Comparison of ENCODE assay signal across 8 mouse cellular contexts in the genomic region with DNA sequence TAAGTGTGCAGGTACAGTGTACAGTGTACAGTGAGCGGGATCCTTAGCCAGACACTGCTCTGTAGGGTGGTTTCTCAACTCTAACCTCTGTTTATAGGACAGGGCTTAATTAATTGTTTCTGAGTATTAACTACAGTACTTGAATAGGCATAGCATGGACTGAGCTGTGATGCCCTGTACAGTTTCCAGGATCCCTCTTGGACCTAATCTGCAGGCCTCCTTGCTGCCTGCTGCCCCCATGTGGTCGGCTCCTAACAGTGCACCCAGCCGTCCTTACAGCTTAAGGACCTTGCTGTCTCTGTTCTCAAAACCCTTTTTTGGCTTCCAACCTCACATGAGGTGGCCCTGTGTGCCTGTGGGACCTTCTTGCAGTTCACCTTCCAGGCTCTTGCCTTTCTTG. TPM values are rescaled to one million over a fixed set of nuclear protein-coding genes. Genes with fewer than 3 reads are reported as not detected.
DNase-seq lines count a peak whose midpoint lies in the region; ATAC-seq and TF ChIP-seq lines count a peak whose summit lies in the region.

No protein-coding gene starts in this region.

- no peaks in the 10 kb centered on the region for H3K9me3 ChIP-seq in E14TG2a.4 (ENCODE audit: low read length)
- H3K9me3 ChIP-seq in lung, embryonic 15.5 days, result no peaks in the 10 kb centered on the region

- 28% methylated on average over 3 of the region's 3 CpGs for WGBS in lung, embryonic 15.5 days

- no peak overlapping the region for H3K4me2 ChIP-seq in lung, embryonic 15.5 days

- H3K36me3 ChIP-seq in E14TG2a.4 (ENCODE audit: insufficient read depth, low read length), result no peaks in the 10 kb centered on the region
- no peaks in the 10 kb centered on the region for H3K36me3 ChIP-seq in lung, embryonic 15.5 days

- peak; percentile 67 for ATAC-seq in granulocyte monocyte progenitor cell, adult 5-6 weeks (replicated peaks; ENCODE audit: poor library complexity, severe bottlenecking)
- ATAC-seq in lung, embryonic 15.5 days (ENCODE audit: borderline replicate concordance, extremely low read depth, low FRiP score, low TSS enrichment), result peak; percentile 13; the same call in 1 of the 2 replicates
- ATAC-seq in inflammation-experienced regulatory T-cells, adult 6 months, result no peak

- H3K4me1 ChIP-seq in E14TG2a.4 (replicated peaks; ENCODE audit: low read depth, low read length), result peaks cover 27% of the 10 kb centered on the region
- peaks cover 11% of the 10 kb centered on the region for H3K4me1 ChIP-seq in lung, embryonic 15.5 days

- DNase-seq in adrenal gland, adult 2 months, result peak; percentile 70
- DNase-seq in embryo, embryonic 11 days, result peak; percentile 78
- DNase-seq in layer of hippocampus, adult 2 months (ENCODE audit: low spot score in 2 of 2), result peak; percentile 77 to 82
- DNase-seq in retina, postnatal 1 day, result peak; percentile 77

- no peak overlapping the region for H3K4me3 ChIP-seq in E14TG2a.4 (replicated peaks; ENCODE audit: low read length)
- no peak overlapping the region for H3K4me3 ChIP-seq in layer of hippocampus, adult 2 months
- no peak overlapping the region for H3K4me3 ChIP-seq in lung, embryonic 15.5 days

- no peak overlapping the region for H3K9ac ChIP-seq in lung, embryonic 15.5 days

- H3K27me3 ChIP-seq in E14TG2a.4 (ENCODE audit: insufficient read depth, low read length), result peaks cover 31% of the 10 kb centered on the region
- H3K27me3 ChIP-seq in lung, embryonic 15.5 days, result peaks cover 54% of the 10 kb centered on the region

- H3K27ac ChIP-seq in layer of hippocampus, adult 2 months, result peak overlapping the region; percentile 65; the same call in 1 of the 2 replicates
- H3K27ac ChIP-seq in lung, embryonic 15.5 days, result no peak overlapping the region

- TF ChIP-seq CTCF in E14TG2a.4 (conservative IDR thresholded peaks at IDR 0.05; ENCODE audit: low read length), result peak; percentile 94
- peak; percentile 93 for TF ChIP-seq CTCF in layer of hippocampus, adult 2 months (conservative IDR thresholded peaks at IDR 0.05)

RNA-seq across cellular contexts. Expression of a gene that starts 2.0 kb away (rescaled TPM):
- 1 to 10 TPM; 1.1 to 1.9 TPM for total RNA-seq in adrenal gland, adult 2 months (2021)
- polyA plus RNA-seq in adrenal gland, adult 2 months (2012; rRNA removed), result 1.6 and 4.0 TPM in 2 replicates
- not detected in 2 replicates for total RNA-seq in granulocyte monocyte progenitor cell, adult 5-6 weeks (2014; fragmentation: Nextera tagmentation)
- total RNA-seq in granulocyte monocyte progenitor cell, adult 5-6 weeks (2017), result not detected in 2 replicates
- total RNA-seq in layer of hippocampus, adult 2 months (2021), result 10 to 100 TPM; 21.8 to 24.7 TPM
- polyA plus RNA-seq in lung, embryonic 15.5 days (2015; fragmentation: Nextera tagmentation; extraction: Ambion mirVana), result 4.6 and 4.7 TPM in 2 replicates
- under 1 TPM in 1 of 3 experiments, not detected in 2; 0.11 TPM for polyA plus RNA-seq in inflammation-experienced regulatory T-cells, adult 6 months (2017; shearing (Covaris generic))

Comparison
In these comparisons a context has a peak if more than half of its experiments do, and no peak if none do; other contexts are left out.
1. RNA of a gene that starts 2.0 kb away (total RNA-seq): 21.8 to 24.7 TPM in layer of hippocampus, adult 2 months; 1.1 to 1.9 TPM in adrenal gland, adult 2 months and not detected in granulocyte monocyte progenitor cell, adult 5-6 weeks; every median in the first group is over 4 times any median in the second.
2. Peak in every context shown above with its lines, with median percentiles within 50 percentile points of each other: DNase-seq.